Mouse (Mus musculus) lung, postnatal 14 days (tissue): ENCODE results near the gene Idh2.

Experiments
- DNase-seq: peaks from one replicate; pipeline ENCODE4 v3.0.0; 2021

The Idh2 gene

DNA sequence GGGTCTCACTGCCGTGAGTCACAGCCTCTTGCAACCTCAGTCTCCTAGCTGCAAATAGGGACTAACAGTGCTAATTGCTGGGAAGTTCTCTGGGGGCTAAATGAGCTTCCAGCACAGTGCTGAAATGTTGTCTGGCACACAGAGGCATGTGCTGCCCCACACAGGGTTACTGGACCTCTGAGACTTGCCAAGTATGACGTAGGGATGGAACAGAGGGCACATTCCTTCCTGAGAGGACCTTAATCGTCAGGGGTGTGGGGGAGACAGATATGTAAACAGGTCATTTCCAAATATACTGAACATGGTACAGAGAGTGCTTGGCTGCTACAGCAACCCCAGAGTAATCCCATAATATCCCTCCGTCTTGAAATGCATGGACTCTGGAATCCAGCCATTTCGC, 5.9 kb upstream of the Idh2 start:
- DNase-seq, result peak; percentile 34

DNA sequence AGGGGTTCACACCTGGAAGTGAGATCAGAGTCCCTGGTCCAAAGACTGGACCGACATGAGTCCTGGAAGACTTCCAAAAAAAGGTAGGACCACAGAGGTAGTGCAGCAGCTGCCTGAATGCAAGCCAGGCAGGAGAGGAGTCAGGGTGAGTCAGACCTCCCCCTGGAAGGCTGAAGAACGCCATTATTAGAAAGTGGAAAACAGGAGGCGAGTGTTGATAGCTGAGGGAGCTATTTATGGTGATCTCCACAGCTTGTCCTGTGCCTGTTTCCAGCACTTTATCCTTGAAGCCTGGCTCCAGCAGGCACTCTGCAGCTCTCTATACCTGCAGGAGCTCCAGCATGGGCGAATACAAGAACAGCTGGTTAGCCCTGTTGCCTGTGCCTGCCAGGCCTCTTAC, 4.0 kb upstream of the Idh2 start:
- DNase-seq, result no peak

DNA sequence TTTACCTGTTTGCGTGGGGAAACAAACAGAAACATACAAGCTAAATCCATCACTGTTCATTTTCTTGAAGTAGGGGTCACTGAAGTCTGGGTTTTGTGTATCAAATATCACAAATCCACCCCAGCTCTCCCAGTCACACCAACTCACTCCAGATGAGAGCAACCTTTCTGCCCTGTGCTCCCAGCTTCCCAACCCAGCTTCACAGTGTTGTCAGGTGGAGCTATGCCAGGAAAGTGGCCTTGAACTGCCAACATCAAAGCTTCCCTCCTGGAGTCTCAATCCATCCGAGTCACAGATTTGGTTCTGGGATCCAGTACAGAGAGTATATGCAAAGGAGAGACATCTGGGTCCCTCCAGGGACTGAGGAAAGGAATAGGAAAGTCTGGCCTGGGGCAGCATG, 966 bp upstream of the Idh2 start:
- DNase-seq, result no peak

DNA sequence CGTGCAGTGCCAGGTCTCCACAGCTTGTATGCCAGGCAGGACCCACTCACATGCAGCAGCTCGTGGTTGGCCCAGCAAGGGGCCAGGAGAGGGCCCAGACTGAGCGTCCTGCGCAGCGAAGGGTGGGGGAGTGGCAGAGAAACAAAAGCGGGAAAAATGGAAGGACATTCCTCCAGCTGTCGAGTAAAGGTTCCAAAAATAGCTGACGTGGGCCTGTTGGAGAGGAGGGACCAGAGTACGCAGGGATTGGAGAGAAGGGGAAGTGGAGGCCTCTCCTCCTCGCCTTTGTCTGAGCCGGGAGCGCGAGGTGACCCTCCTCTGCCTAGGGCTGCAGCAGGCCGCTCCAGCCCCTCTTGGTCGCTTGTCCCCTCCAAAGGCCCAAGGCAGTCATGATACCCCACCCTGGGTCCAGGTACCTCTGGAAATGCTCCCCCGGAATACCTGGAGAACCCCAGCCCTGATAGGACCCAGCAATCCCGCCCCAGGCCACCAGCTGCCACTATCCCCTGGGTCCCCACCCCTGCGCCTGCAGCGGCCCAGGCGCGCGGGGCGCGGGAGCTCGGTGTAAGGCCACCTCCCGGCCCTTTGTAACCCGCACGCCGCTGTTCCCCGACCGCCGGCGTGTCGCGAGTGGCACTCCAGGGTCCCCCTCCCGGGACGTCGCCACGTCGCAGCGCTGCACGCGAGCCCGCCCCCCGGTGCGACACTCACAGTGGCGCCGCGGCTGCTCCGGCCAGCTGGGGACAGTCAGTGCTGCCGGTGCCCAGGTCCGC, 555 bp downstream of the Idh2 start:
- peak; percentile 61 for DNase-seq

DNA sequence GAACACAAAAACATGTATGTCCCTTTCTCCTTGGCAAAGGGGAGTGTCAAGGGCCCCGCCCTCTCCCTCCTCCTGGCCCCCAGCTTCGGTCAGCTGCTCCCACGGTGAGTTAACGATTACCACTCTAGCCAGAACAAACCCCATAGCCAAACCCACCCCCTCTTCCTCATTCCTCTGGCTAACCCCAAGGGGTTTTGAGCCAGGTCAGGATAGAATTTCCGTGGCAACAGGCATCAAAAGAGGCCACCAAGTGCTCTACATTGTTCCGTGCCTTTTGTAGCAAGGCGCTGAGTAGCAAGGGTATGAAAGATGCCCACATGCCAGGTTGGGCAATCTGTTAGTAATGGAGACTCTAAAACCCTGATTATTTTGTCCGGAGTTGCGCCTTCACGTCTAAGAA, 1.2 kb downstream of the Idh2 start:
- DNase-seq, result peak; percentile 53

DNA sequence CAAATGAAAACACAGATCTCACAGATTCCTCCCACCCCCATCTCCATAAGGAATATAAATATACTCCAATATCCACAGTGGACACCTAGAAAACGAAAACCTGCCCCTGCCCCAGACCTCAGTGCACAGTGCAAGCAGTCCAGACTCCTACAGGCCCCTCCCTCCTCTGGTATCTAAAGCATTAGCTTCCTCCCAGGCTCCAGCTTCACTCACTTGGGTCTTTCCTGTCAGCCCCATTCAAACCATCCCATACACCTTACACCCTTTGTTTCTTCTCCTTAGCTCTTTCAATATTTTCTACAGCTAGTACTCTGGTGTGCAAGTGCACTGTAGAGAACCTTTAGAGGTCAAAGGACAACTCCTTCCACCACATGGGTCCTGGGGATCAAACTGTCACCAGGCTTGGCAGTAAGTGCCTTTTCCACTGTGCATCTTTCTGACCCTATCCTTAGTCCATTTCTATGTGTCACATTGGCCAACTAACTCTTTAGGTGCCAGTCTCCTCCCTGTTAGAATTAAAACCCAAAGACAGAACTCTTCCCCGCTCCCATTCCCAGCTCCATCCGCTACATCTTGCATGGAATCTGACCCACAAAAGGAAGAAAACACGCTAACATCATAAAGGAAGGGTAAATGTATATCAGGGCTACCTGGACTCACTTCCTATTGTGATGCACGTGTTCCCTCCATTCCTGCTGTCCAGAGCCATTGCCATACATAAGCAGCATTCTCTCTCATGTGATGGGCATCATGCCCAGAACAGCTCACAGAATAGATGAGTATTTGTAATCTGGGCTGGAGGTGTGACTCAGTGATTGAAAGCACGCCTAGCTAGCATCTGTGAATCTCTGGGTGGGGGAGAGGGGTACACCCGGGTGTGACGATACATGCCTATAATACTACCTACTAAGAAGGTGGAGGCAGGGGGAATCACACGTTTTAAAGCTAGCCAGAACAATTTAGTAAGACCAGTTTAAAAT, 3.8 kb downstream of the Idh2 start:
- no peak for DNase-seq

DNA sequence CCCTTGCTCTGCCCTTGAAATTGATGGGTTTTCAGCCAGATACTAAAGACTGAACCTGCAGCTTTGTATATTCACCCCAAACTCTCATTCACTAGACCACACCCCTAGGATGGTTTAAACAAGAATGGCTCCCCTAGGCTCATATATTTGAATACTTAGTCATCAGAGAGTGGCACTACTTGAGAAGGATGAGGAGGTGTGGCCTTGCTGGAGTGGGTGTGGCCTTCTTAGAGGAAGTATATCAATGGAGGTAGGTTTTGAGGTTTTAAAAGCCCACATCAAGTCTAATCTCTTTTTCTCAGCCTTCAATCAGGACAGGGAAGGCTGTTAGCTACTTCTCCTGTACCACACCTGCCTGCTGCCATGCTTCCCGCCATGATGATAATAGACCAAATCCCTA, 8.8 kb downstream of the Idh2 start:
- no peak for DNase-seq

DNA sequence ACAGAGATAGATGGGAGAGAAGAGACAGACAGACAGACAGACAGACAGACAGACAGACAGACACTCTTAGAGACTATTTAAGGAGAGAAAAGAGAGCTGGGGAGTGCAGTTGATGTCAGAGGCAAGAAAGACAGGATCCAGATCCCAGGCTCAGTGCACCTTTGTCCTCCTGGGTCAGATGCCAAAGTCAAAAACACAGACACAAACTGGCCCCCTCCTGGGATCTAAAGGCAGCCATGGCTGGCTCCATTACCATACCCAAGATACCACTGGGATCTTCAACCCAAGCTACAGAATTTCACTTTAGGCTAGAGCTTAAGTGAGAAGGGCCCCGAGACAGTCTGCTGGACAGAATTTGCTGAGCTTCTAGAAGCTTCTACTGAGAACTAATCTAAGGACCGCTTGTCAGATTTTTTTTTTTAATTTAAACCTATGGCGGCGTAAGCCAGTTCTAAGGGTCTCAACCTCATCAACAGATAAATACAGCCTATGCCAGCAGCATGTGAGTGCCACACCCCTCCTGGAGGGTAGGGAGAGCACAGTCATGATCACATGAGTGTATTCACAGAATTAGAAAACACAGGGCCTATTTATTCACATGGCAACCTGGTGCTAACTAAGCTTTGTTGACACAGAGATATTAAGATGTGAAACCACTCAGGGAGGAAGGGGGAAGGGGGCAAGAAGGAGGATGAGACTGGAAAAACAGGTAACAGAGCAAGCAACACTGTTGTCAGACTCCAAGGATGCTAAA, 9.4 kb downstream of the Idh2 start:
- DNase-seq, result no peak

DNA sequence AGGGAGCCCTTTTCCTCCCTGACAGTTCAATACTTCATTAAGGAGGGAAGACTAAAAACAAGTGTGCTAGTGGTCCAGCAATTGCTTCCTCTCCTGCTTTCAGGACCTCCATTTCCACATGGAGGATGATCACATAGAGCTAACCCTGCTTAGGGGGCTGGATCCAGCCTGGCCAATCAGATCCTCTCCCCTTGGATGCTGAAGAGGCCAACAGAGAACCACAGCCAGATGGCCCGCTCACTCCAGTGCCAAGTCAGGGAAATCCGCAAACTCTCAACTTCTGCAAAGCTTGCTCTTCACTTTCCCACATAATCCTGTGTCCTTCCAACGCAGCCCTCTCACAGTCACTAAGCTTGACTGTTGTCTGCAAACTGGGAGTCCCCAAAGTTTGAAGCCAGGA, 11.9 kb downstream of the Idh2 start:
- DNase-seq, result no peak

DNA sequence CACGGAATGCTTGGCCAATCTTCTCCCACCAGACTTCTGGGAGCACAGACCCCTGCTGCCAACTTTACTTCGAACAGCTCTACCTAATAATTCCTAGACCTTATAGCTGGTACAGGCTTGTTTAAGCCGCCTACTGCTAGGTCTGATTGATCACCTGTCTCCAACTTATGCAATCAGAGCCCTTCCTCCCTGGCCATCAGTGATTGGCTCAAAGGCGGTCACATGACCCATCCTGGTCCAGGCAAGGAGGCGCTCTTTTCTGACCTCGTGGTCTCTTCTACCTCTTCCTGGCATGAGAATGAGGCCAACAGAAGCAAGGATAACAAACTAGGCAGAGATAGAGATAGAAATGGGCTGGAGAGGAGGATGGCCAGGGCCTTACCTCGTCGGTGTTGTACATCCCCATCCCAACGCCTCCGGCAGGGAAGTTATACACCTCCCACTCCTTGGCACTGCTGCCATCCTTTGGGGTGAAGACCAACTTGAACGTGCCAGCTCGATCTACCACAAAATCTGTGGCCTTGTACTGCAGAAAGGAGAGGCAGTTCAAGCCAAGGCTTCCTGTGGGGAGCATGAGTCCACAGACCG, 16.7 kb downstream of the Idh2 start:
- no peak for DNase-seq

DNA sequence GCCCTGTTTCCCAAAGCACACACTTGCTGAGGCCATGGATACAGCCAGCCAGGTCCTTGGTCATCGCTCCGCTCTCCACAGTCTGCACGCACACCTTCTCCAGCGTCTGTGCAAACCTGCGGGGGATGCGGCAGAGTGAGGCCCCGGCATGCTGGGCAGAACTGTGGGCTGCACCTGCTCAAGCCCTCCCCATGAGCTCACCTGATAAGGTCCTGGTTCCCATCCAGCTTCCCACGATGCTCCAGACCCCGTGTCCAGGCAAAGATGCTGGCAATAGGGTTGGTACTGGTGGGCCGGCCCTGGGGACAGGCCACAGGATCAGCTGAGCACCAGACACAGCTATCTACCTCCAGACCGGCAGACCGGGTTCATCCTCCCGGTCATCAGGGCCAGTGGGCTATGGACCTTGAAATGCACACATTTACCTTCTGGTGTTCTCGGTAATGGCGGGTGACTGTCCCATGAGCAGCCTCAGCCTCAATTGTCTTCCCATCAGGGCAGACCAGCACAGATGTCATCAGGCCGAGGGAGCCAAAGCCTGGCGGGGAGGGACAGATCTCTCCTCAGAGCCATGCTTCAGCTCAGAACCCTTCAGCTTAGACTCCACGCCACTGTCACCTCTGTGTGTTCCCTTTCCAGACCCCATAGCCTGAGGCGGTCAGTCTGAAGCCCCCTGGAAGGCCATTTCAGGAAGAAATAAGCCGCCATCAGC, 19.4 kb downstream of the Idh2 start:
- DNase-seq, result no peak

DNA sequence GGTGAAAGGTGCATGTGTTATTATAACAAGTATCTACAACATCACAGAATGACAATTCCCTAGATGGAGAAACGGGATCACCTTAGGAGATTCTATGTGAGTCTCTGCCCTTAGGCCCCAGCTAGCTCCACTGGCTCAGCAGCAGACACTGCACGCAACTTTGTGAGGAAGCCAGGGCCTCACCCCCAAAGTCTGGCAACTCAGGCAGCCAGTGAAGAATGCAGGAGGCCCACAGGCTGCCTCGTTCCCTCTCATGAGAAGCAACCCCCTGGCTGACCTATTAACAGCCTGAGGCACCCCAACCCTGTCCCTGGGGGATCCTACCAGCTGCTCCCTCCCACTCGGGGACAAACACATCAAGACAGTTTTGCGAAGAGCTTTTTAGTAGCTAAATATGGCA, 20.7 kb downstream of the Idh2 start:
- DNase-seq, result no peak

DNA sequence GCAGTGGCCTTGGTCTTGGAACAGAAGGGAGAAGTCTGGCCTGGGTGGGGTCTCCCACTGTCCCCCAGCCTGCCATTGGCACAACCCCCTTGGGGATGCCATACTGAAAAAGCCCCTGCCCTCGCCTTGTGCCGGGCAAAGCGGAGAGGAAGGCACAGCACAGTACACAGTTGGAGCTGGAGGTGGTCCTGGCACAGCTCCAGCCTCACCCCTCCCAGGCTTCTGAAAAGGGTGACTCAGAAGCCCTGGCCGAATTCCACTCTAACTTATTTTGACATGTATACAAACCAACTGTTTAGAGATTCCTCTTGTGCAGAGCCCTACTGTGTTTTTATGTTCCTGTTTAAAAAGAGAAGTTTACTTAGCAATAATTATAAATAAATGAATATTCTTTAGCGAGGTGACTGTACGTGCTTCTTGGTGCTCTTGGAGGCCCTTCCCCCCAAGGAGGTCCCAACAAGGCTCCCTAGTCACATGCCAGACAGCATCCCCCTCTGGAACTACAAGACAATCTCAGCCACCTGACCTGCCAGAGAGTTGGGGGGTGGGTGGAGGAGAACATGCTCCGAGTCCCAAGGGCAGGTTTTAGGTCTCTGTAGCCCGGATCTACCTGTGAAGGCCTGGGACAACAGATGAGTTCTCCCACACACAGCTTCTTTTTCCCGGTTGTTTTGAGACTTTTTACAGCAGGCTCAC, 22.7 kb downstream of the Idh2 start:
- DNase-seq, result peak; percentile 87

DNA sequence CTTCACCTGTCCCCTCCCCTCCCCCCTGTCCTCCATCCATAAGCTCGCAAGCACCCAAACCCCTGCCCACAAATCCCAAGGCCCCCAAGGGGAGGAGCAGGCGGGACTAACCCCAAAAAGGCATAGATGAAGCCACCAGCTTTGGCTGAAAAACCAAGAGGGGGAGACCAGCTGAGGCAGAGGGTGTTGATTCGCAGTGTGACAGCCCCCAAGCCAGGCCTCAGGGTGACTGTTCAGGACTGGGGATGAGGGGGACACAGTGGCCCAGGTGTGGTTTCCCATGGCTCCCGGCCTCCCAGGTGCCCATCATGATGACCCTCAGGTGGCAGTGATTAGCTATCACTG, 23.4 kb downstream of the Idh2 start:
- no peak for DNase-seq

DNA sequence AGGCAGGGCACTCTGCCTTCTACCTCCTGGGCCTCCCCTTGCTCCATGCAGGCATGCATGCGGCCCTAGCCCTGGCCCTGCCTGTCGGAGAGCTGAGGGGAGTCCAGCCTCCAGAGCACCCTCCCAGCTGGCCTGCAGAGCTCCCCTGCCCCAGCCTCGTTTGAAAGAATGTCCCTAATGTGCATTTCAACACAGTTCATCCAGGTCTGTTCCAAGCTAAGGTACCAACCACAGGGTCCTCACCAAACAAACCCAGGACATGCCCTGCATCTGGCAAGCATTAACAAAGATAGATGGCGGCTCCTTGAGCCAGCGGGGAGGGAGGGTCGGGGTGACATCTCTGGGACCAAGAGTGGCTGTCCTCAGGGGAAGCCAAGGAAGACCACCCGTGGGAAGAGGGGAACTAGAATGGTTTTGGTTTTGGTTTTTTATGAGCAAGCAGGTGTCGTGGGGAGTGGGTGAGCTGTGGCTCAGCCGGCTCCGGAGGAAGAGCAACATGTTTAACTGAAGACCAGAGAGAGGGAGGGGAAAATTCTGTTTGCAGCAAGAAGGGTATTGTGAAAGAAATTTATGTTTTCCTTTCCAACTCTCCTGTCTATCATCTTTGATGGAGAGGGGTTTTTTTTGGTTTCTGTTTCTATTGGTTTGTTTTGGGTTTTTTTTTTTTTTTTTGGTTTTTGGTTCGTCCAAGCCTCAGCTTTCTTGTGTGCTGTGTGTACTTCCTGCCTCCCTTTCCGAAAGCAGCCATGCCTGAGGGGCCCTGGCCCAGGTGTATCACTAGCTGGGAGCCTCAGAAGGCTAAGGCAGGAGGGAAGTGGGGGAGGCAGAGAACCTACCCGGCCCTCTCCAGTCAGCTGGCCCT, 24.0 kb downstream of the Idh2 start:
- DNase-seq, result no peak

DNA sequence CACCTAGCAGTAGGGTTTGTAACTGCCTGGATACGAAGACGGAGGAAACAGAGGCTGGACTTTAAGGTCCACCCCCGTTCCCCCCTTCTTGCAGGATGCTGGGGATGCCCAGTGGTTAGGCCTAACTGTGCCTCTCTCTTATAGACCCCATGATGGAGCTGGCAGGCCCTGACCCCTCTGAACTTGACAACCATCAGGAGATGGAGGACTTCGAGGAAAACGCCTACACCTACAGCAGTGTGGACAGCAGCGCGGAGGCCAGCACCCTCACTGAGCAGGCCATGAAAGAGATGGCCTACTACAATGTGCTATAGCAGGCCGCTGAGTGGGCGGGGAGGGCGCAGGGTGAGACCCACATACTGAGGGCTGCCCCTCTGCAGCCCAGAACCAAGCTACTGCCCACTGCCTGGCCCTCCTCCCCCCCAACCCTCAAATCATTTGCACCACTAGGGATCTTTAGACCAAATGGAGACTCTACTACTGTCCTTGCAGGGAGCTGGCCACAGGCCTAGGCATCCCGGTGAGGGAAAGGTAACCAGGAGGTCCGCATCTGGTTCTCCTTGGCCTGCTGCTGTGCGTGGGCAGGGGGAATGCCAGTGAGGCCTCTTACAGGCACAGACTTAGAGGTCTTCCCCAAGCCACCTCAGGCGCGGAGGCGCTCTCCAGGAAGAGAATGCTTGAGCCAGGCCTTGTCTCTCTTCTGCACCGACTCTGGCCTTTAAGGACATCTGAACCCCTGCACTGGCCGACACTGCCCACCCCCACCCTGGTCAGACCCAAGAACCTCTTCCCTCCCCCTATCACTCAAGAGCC, 24.8 kb downstream of the Idh2 start:
- no peak for DNase-seq

DNA sequence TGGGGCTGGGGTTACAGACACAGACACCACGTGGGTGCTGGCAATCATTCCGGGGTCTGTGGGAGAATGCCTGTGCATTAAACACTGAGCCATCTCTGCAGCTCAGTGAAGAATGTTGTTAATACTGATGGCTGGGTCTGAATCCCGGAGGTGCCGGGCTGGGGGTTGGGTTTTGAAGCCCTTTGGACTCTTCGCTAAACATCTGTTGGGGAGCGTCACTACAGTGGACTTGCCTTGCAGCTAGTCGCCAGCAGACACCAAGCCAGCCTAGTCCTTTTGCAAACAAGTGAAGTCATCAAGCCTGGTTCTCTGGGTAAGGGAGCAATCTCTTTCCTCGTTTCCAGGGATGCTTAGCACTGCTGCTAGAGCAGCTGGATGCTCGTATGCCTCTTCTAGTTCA, 27.0 kb downstream of the Idh2 start:
- no peak for DNase-seq

DNA sequence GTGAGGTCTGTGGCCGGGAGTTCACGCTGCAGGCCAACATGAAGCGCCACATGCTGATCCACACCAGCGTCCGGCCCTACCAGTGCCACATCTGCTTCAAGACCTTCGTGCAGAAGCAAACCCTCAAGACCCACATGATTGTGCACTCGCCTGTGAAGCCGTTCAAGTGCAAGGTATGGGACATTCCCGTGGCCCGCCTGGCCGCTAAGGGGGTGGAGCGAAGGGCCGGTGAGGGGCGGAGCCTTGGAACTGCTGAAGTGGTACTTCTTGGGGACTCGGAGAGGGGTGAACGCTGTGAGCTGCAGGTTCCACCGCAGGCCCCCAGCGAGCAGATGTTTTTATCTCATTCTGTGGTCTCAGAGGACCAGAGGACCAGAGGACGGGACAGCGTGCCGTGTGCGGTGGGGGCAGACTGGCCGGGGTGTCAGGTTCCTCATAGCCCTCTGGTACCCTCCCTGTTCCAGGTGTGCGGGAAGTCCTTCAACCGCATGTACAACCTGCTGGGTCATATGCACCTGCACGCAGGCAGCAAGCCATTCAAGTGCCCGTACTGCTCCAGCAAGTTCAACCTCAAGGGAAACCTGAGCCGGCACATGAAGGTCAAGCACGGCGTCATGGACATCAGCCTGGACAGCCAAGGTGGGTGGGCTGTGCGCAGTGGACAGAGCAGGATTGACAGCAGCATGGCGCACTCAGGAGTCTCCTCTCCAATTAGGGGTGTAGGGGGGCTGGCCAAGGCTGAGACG, 29.0 kb downstream of the Idh2 start:
- peak; percentile 64 for DNase-seq

DNA sequence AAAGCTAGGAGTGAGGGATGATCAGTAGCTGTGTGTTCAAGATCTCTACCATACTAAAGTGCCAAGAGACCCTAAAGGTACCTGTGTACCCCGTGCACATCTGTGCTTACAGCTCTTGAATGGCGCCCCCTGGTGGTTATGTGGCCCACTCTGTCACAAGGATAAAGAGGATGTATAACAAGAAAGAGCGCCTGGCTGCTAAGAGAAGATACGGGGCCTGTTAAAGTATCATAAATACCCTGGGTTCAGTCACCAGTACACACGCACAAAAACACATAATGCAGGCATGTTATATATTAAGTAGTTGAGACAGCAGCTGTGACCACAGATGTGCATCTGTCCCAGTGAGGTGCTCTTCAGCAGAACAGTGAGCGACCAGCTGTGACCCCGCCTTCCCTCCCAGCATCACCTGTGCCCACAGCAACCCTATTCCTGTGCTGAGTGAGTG, 30.7 kb downstream of the Idh2 start:
- peak; percentile 82 for DNase-seq
